Mouse (Mus musculus): ENCODE results near the gene Nusap1. TPM values are rescaled to one million over a fixed set of nuclear protein-coding genes. Genes with fewer than 3 reads are reported as not detected.
A peak's percentile ranks its signal among the peaks of the same experiment; 100 is the strongest.
"Not testable (repeated sequence)": the region's sequence is repeated elsewhere in the genome, so short reads cannot be mapped to it uniquely, and the experiment has no call there.

Nusap1 gene
- total RNA-seq, 2 experiments from 2014 or later: 0.07 to 0.21 TPM

GRCm38 (mm10) chr2:119641214-119641912 is 23.3 kb downstream of the Nusap1 start:
- DNase-seq (ENCODE audit: low spot score): no peak

GRCm38 (mm10) chr2:119644254-119644653 is 26.2 kb downstream of the Nusap1 start:
- no peak for DNase-seq (ENCODE audit: low spot score)

- peak; percentile 87 for DNase-seq (ENCODE audit: low spot score)
Observed at GRCm38 (mm10) chr2:119662220-119663182, 44.4 kb downstream of the Nusap1 start, which contains the start of gene Ndufaf1. Gene Ndufaf1 (minus strand): TSS chr2:119662827.

GRCm38 (mm10) chr2:119665744-119666143 is 47.6 kb downstream of the Nusap1 start:
- DNase-seq (ENCODE audit: low spot score): not testable (repeated sequence)

- DNase-seq (ENCODE audit: low spot score): peak; percentile 12
Observed at GRCm38 (mm10) chr2:119669010-119669409, 50.9 kb downstream of the Nusap1 start.

GRCm38 (mm10) chr2:119674525-119675214 is 56.6 kb downstream of the Nusap1 start, which contains the start of gene Rtf1:
Gene Rtf1 (plus strand): TSS chr2:119675068.
- DNase-seq (ENCODE audit: low spot score): peak; percentile 93

- DNase-seq (ENCODE audit: low spot score): no peak
Observed at GRCm38 (mm10) chr2:119675215-119675784, 57.2 kb downstream of the Nusap1 start.

- DNase-seq (ENCODE audit: low spot score): no peak
Observed at GRCm38 (mm10) chr2:119675831-119676230, 57.7 kb downstream of the Nusap1 start.

- DNase-seq (ENCODE audit: low spot score): no peak
Observed at GRCm38 (mm10) chr2:119683706-119684105, 65.6 kb downstream of the Nusap1 start.

GRCm38 (mm10) chr2:119692003-119692701 is 74.1 kb downstream of the Nusap1 start:
- no peak for DNase-seq (ENCODE audit: low spot score)

- no peak for DNase-seq (ENCODE audit: low spot score)
Observed at GRCm38 (mm10) chr2:119694826-119695225, 76.7 kb downstream of the Nusap1 start.

- DNase-seq (ENCODE audit: low spot score): no peak
Observed at GRCm38 (mm10) chr2:119696111-119696510, 78.0 kb downstream of the Nusap1 start.

GRCm38 (mm10) chr2:119698472-119698871 is 80.4 kb downstream of the Nusap1 start:
- no peak for DNase-seq (ENCODE audit: low spot score)

GRCm38 (mm10) chr2:119699962-119700361 is 81.9 kb downstream of the Nusap1 start:
- DNase-seq (ENCODE audit: low spot score): no peak

Other genes with a start within 250 kb of the Nusap1 start
- gene Ino80, start 140.6 kb upstream of the Nusap1 start, total RNA-seq (2021): 10 to 100 TPM; 11.2 to 12.1 TPM
- 1 to 10 TPM; 1.2 to 1.9 TPM for gene Exd1, start 70.7 kb upstream of the Nusap1 start, total RNA-seq (2021)
- gene Chp1, start 70.6 kb upstream of the Nusap1 start, total RNA-seq (2021): 10 to 100 TPM; 75.7 to 78.6 TPM
- not detected for gene Oip5, start 171 bp downstream of the Nusap1 start, total RNA-seq (2021)
- 10 to 100 TPM; 44.9 to 46.8 TPM for gene Ndufaf1, start 44.5 kb downstream of the Nusap1 start, total RNA-seq (2021)
- 10 to 100 TPM; 28.0 to 28.8 TPM for gene Rtf1, start 56.8 kb downstream of the Nusap1 start, total RNA-seq (2021)
- gene Itpka, start 124.0 kb downstream of the Nusap1 start, total RNA-seq (2021): not detected
- gene Ltk, start 142.1 kb downstream of the Nusap1 start, total RNA-seq (2021): not detected
- 10 to 100 TPM; 14.6 to 16.6 TPM for gene Rpap1, start 169.2 kb downstream of the Nusap1 start, total RNA-seq (2021)
- under 1 TPM; 0.27 to 0.95 TPM for gene Tyro3, start 179.4 kb downstream of the Nusap1 start, total RNA-seq (2021)